ENCODE assay signal across 10 mouse cellular contexts in genomic region chr6:51118833-51119535, GRCm38 (mm10).
DNase-seq lines count a peak whose midpoint lies in the region; ATAC-seq and TF ChIP-seq lines count a peak whose summit lies in the region.
"Had no signal": no experiment of that assay in that cellular context is flagged by ENCODE, and none has a peak within 500 bp of the region (broad histone marks: within the 10 kb centered on the region; RNA-seq: fewer than 3 reads in every experiment).

No protein-coding gene starts in this region.

- H3K27me3 ChIP-seq in forebrain, embryonic 10.5 days (ENCODE audit: poor library complexity, severe bottlenecking), result no peaks in the 10 kb centered on the region
- H3K27me3 ChIP-seq in forebrain, embryonic 13.5 days, result no peaks in the 10 kb centered on the region
- no peaks in the 10 kb centered on the region for H3K27me3 ChIP-seq in lung, embryonic 14.5 days (ENCODE audit: insufficient read depth, low read length)

- H3K4me1 ChIP-seq in forebrain, embryonic 10.5 days, result peaks cover 22% of the 10 kb centered on the region
- peaks cover 14% of the 10 kb centered on the region for H3K4me1 ChIP-seq in forebrain, embryonic 13.5 days
- H3K4me1 ChIP-seq in lung, embryonic 14.5 days (ENCODE audit: insufficient read depth), result peaks cover 7% of the 10 kb centered on the region

- no peak overlapping the region for H3K4me2 ChIP-seq in forebrain, embryonic 13.5 days
- no peak overlapping the region for H3K4me2 ChIP-seq in lung, embryonic 14.5 days
- H3K4me2 ChIP-seq: midbrain, embryonic 12.5 days had no signal

- DNase-seq in forebrain, embryonic 10.5 days (ENCODE audit: extremely low spot score, low spot score), result no peak
- peak; percentile 57 for DNase-seq in lung, embryonic 14.5 days
- no peak for DNase-seq in lung, postnatal 14 days
- DNase-seq in kidney, postnatal 14 days, result peak; percentile 27
- peak; percentile 80 for DNase-seq in retina, postnatal 1 day
- DNase-seq in frontal cortex, postnatal 25 days (ENCODE audit: low spot score in 2 of 2), result no peak
- no peak for DNase-seq in urinary bladder, postnatal 14 days (ENCODE audit: low spot score)

- no peak for TF ChIP-seq CTCF in lung, embryonic 14.5 days (IDR thresholded peaks at IDR 0.05; ENCODE audit: low read depth)

- no peak overlapping the region for H3K9ac ChIP-seq in forebrain, embryonic 13.5 days
- no peak overlapping the region for H3K9ac ChIP-seq in lung, embryonic 14.5 days
- H3K9ac ChIP-seq: midbrain, embryonic 12.5 days had no signal

- no peak overlapping the region for H3K4me3 ChIP-seq in forebrain, embryonic 10.5 days
- H3K4me3 ChIP-seq in forebrain, embryonic 13.5 days, result no peak overlapping the region
- H3K4me3 ChIP-seq in lung, embryonic 14.5 days (ENCODE audit: low read depth, low read length), result no peak overlapping the region
- H3K4me3 ChIP-seq: midbrain, embryonic 12.5 days had no signal

- H3K27ac ChIP-seq in forebrain, embryonic 10.5 days, result peak overlapping the region; percentile 20; the same call in 1 of the 2 replicates
- no peak overlapping the region for H3K27ac ChIP-seq in forebrain, embryonic 13.5 days
- 0 out of 2 replicates have a peak overlapping the region, but pooled peaks have one; percentile 12 for H3K27ac ChIP-seq in lung, embryonic 14.5 days (ENCODE audit: low read depth)
- H3K27ac ChIP-seq: midbrain, embryonic 12.5 days had no signal

- no peaks in the 10 kb centered on the region for H3K36me3 ChIP-seq in forebrain, embryonic 10.5 days (replicated peaks)
- no peaks in the 10 kb centered on the region for H3K36me3 ChIP-seq in forebrain, embryonic 13.5 days (ENCODE audit: poor library complexity, severe bottlenecking)
- H3K36me3 ChIP-seq in lung, embryonic 14.5 days (ENCODE audit: insufficient read depth), result no peaks in the 10 kb centered on the region
- H3K36me3 ChIP-seq: midbrain, embryonic 12.5 days had no signal

- H3K9me3 ChIP-seq in forebrain, embryonic 10.5 days, result no peaks in the 10 kb centered on the region
- H3K9me3 ChIP-seq in forebrain, embryonic 13.5 days (replicated peaks), result no peaks in the 10 kb centered on the region
- H3K9me3 ChIP-seq in lung, embryonic 14.5 days (ENCODE audit: low read depth, low read length), result no peaks in the 10 kb centered on the region
- H3K9me3 ChIP-seq: midbrain, embryonic 12.5 days had no signal

- WGBS in forebrain, embryonic 10.5 days, result 77% methylated on average over 9 of the region's 9 CpGs
- WGBS in forebrain, embryonic 13.5 days, result 68% methylated on average over 9 of the region's 9 CpGs
- WGBS in lung, embryonic 14.5 days, result 62% methylated on average over 9 of the region's 9 CpGs

- no peak for ATAC-seq in forebrain, embryonic 13.5 days
- ATAC-seq in lung, embryonic 14.5 days (ENCODE audit: insufficient read depth), result no peak
- ATAC-seq: forebrain, embryonic 14.5 days had no signal

Comparison
In these comparisons a context has a peak if more than half of its experiments do, and no peak if none do; other contexts are left out.
1. DNase-seq: peak in lung, embryonic 14.5 days (single experiment), kidney, postnatal 14 days (single experiment) and retina, postnatal 1 day (single experiment); none in forebrain, embryonic 10.5 days (single experiment), lung, postnatal 14 days (single experiment), frontal cortex, postnatal 25 days (0 of 2) and urinary bladder, postnatal 14 days (single experiment).